Mouse (Mus musculus) CH12.LX (cell line): ENCODE measurements at regions not wholly inside any gene's neighbourhood (a gene's known extent, or its start where the extent isn't known, plus 50 kb on each side); places are given as distances from the start of the nearest gene placed in this dataset.

Source experiments
- DNase-seq: peaks from one replicate; pipeline ENCODE4 v3.0.0-alpha.2; 2013; ENCODE audit errors: extremely low read depth
- H3K27ac ChIP-seq: 2 replicates; pipeline ENCODE4 v1.5.1; 2012; ENCODE audit warnings: low read depth, mild to moderate bottlenecking, control low read depth, moderate library complexity; ENCODE audit not compliant: insufficient read depth
- H3K27me3 ChIP-seq: replicated peaks from 2 replicates; pipeline ENCODE3; 2012; ENCODE audit warnings: inconsistent platforms
- H3K36me3 ChIP-seq, 2 experiments: replicated peaks in 1 of 2; 2 replicates each; pipeline versions ENCODE3 to v1.6.1; 2012; ENCODE audit warnings: inconsistent platforms in 1 of 2, low read length in 1 of 2, mild to moderate bottlenecking in 1 of 2, mixed read lengths in 1 of 2, moderate library complexity in 1 of 2; ENCODE audit not compliant: control insufficient read depth in 1 of 2, insufficient read depth in 1 of 2
- H3K4me1 ChIP-seq, 2 experiments: 2 replicates each; pipeline ENCODE4 v1.6.1; 2012; ENCODE audit warnings: inconsistent platforms in 1 of 2, moderate library complexity in 1 of 2; ENCODE audit not compliant: insufficient read depth in 2 of 2, control insufficient read depth in 1 of 2
- H3K4me2 ChIP-seq: 2 replicates; pipeline ENCODE4 v1.6.1; 2012; ENCODE audit warnings: low read depth, mild to moderate bottlenecking, control low read depth; ENCODE audit not compliant: poor library complexity, insufficient read depth, severe bottlenecking
- H3K4me3 ChIP-seq, 3 experiments: fragments of 150-350 bp in 1 of 3; sonication (generic) in 1 of 3; replicated peaks in 1 of 3; 2 replicates each; pipeline versions ENCODE3 to v1.5.1; 2011 to 2012; ENCODE audit warnings: low read depth in 2 of 3, low read length in 2 of 3, mild to moderate bottlenecking in 2 of 3, moderate library complexity in 2 of 3, control low read depth in 1 of 3, improper control_type of control experiment in 1 of 3, inconsistent platforms in 1 of 3, mixed read lengths in 1 of 3; ENCODE audit not compliant: poor library complexity in 1 of 3
- H3K79me2 ChIP-seq: replicated peaks from 2 replicates; pipeline ENCODE4 v1.6.1; 2012; ENCODE audit warnings: mild to moderate bottlenecking, moderate library complexity; ENCODE audit not compliant: control insufficient read depth, poor library complexity, insufficient read depth, severe bottlenecking; ENCODE audit errors: extremely low read depth
- H3K9ac ChIP-seq: 2 replicates; pipeline ENCODE4 v1.6.1; 2012; ENCODE audit warnings: low read depth, mild to moderate bottlenecking, control low read depth, moderate library complexity; ENCODE audit not compliant: insufficient read depth
- H3K9me3 ChIP-seq: replicated peaks from 2 replicates; pipeline ENCODE3; 2012; ENCODE audit warnings: low read length, inconsistent platforms, mixed read lengths
- CHD1 ChIP-seq: IDR thresholded peaks from 2 replicates; pipeline ENCODE4 v1.6.1; 2012; ENCODE audit warnings: low read depth, low read length, improper control_type of control experiment, inconsistent platforms
- ELF1 ChIP-seq: IDR thresholded peaks from 2 replicates; pipeline ENCODE4 v1.6.1; 2014; ENCODE audit warnings: low read depth, mild to moderate bottlenecking, inconsistent platforms, low read length, improper control_type of control experiment
- ETS1 ChIP-seq: conservative IDR thresholded peaks from 2 replicates; pipeline ENCODE4 v1.6.1; 2012; ENCODE audit warnings: low read depth, mild to moderate bottlenecking, inconsistent platforms, low read length, improper control_type of control experiment, moderate library complexity
- JUN ChIP-seq: IDR thresholded peaks from 2 replicates; pipeline ENCODE4 v1.6.1; 2011; ENCODE audit warnings: low read depth, mild to moderate bottlenecking, low read length, improper control_type of control experiment, moderate library complexity; ENCODE audit not compliant: insufficient read depth
- KAT2A ChIP-seq: IDR thresholded peaks from 2 replicates; pipeline ENCODE4 v1.6.1; 2012; ENCODE audit warnings: low read length, improper control_type of control experiment, inconsistent platforms; ENCODE audit not compliant: insufficient replicate concordance
- MAZ ChIP-seq: IDR thresholded peaks from 2 replicates; pipeline ENCODE4 v1.6.1; 2012; ENCODE audit warnings: low read depth, mild to moderate bottlenecking, inconsistent platforms, low read length, improper control_type of control experiment, moderate library complexity
- NELFE ChIP-seq: IDR thresholded peaks from 2 replicates; pipeline ENCODE4 v1.6.1; 2011; ENCODE audit warnings: low read depth, low read length, improper control_type of control experiment
- PAX5 ChIP-seq: IDR thresholded peaks from 2 replicates; pipeline ENCODE4 v1.6.1; 2012; ENCODE audit warnings: low read length, inconsistent platforms, mixed read lengths
- RCOR1 ChIP-seq: conservative IDR thresholded peaks from 2 replicates; pipeline ENCODE4 v1.6.1; 2012; ENCODE audit warnings: low read depth, mild to moderate bottlenecking, inconsistent platforms, low read length, improper control_type of control experiment
- SMC3 ChIP-seq: IDR thresholded peaks from 2 replicates; pipeline ENCODE4 v1.6.1; 2011; ENCODE audit warnings: low read depth, low read length, improper control_type of control experiment
- TBP ChIP-seq: conservative IDR thresholded peaks from 2 replicates; pipeline ENCODE4 v1.6.1; 2011; ENCODE audit warnings: low read depth, low read length, improper control_type of control experiment
- UBTF ChIP-seq: IDR thresholded peaks from 2 replicates; pipeline ENCODE4 v1.6.1; 2012; ENCODE audit warnings: low read depth, mild to moderate bottlenecking, inconsistent platforms, low read length, improper control_type of control experiment, moderate library complexity
- ZC3H11A ChIP-seq: IDR thresholded peaks from 2 replicates; pipeline ENCODE4 v1.6.1; 2012; ENCODE audit warnings: low read depth, mild to moderate bottlenecking, inconsistent platforms, low read length, improper control_type of control experiment
- dilution Hi-C: fragments of 300-500 bp; cut with MboI; formaldehyde crosslinking; loops from 2 replicates; pipeline ENCODE4 v1.14.3; 2020; ENCODE audit warnings: low sequenced_read_pairs; ENCODE audit not compliant: extremely low pct_unique_long_range_greater_than_20kb, extremely low pct_ligation_motif_present
- in situ Hi-C: fragments of 300-500 bp; cut with MboI; formaldehyde crosslinking; loops from 3 replicates; pipeline ENCODE4 v1.14.3; 2019; ENCODE audit warnings: low sequenced_read_pairs, low pct_ligation_motif_present, low pct_unique_long_range_greater_than_20kb, mixed read lengths

DNA sequence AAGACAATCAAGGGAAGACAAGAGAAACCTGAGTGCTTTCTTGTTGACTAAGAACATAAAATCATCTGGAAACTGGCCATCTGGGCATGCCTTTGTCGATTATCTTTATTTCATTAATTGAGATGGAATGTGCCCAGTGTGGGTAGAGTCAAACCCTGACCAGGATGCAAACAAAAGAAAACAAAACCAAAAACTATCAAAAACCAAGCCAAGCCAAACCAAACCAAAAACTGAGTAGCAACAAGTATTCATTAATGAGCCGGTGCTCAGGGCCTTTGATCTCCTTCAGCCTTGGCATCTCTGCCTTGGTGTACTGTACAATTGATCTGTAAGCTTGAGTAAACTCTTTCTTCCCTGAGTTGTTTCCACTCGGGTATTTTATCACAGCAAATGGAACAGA is 216.1 kb downstream of the Pcdh20 start:
- DNase-seq: no peak
- no peak overlapping the region for H3K27ac ChIP-seq
- in situ Hi-C loops: no loop called here
- no peak for TF ChIP-seq PAX5
- TF ChIP-seq MAZ: no peak
- TF ChIP-seq SMC3: no peak
- TF ChIP-seq ZC3H11A: no peak
- no peak for TF ChIP-seq ETS1
- TF ChIP-seq NELFE: no peak
- no peak for TF ChIP-seq JUN
- TF ChIP-seq RCOR1: no peak
- no peak for TF ChIP-seq KAT2A
- no peak for TF ChIP-seq UBTF
- no peak for TF ChIP-seq ELF1
- TF ChIP-seq TBP: no peak
- no peak for TF ChIP-seq CHD1
- H3K79me2 ChIP-seq: no peaks in the 10 kb centered on the region
- dilution Hi-C loops: no loop called here
- H3K9me3 ChIP-seq: peaks cover 12% of the 10 kb centered on the region
- no peak overlapping the region for H3K4me3 ChIP-seq
- no peaks in the 10 kb centered on the region for H3K27me3 ChIP-seq
- H3K4me2 ChIP-seq: no peak overlapping the region
- no peaks in the 10 kb centered on the region for H3K4me1 ChIP-seq
- H3K36me3 ChIP-seq: no peaks in the 10 kb centered on the region
- no peak overlapping the region for H3K9ac ChIP-seq
